Mouse (Mus musculus) embryonic facial prominence, embryonic 12.5 days (tissue): ENCODE results near the gene Plekha7. TPM values are rescaled to one million over a fixed set of nuclear protein-coding genes. Genes with fewer than 3 reads are reported as not detected.

Experiments
- ATAC-seq: fragments of 200-750 bp; cut with Nextera tagmentation; 2 replicates; pipeline ENCODE4 v1.8.0; 2017; ENCODE audit not compliant: insufficient number of reproducible peaks, insufficient read depth, low FRiP score, low TSS enrichment
- H3K27ac ChIP-seq: fragments of 300-500 bp; sonication (generic); 2 replicates; pipeline ENCODE4 v1.5.1; 2016; ENCODE audit warnings: mild to moderate bottlenecking
- H3K27me3 ChIP-seq: fragments of 300-500 bp; sonication (generic); 2 replicates; pipeline ENCODE4 v1.6.1; 2016; ENCODE audit warnings: mild to moderate bottlenecking, moderate library complexity
- H3K36me3 ChIP-seq: fragments of 300-500 bp; sonication (generic); 2 replicates; pipeline ENCODE4 v1.6.1; 2016; ENCODE audit warnings: mild to moderate bottlenecking
- H3K4me1 ChIP-seq: fragments of 300-500 bp; sonication (generic); 2 replicates; pipeline ENCODE4 v1.6.1; 2016
- H3K4me2 ChIP-seq: fragments of 300-500 bp; sonication (generic); replicated peaks from 2 replicates; pipeline ENCODE4 v1.6.1; 2016; ENCODE audit warnings: mild to moderate bottlenecking, moderate library complexity
- H3K4me3 ChIP-seq: fragments of 300-500 bp; sonication (generic); 2 replicates; pipeline ENCODE4 v1.5.1; 2016; ENCODE audit warnings: mild to moderate bottlenecking
- H3K9ac ChIP-seq: fragments of 300-500 bp; sonication (generic); 2 replicates; pipeline ENCODE4 v1.6.1; 2016; ENCODE audit warnings: mild to moderate bottlenecking, moderate library complexity
- H3K9me3 ChIP-seq: fragments of 300-500 bp; sonication (generic); 2 replicates; pipeline ENCODE4 v1.6.1; 2016; ENCODE audit warnings: mild to moderate bottlenecking, moderate library complexity
- WGBS: fragments of 180-500 bp; shearing (Covaris S2); methylation state at CpG from one replicate; pipeline ENCODE4 v1.1.7; 2016; 5-methylcytosine and 5-hydroxymethylcytosine counted together
- polyA plus RNA-seq: library from polyadenylated mRNA; unstranded; fragments of >200 nt; fragmentation: Nextera tagmentation; extraction: Ambion mirVana; gene quantifications from 2 replicates; pipeline ENCODE4 v1.2.1, GENCODE M21; 2016

Plekha7 gene
- polyA plus RNA-seq, 1 experiment from 2014 or later: 9.3 TPM

DNA sequence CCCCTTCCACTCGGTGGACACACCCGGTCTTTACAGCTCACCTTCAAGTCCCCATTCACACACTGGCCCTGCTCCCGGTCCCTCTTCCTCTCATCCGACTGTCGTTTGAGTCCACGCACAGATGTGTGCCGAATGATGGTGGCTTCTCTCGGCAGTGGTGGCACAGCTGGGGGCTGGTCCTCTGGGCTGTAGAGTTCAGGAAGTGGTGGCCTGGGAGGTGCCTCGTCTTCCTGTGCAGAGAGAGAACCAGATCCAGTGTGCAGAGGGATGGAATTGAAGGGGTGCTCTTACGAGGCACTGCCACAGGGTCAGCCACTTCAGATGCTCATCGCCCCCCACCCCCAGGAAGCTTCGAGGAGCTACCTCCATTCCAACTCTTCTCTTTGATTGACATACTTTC, 171.0 kb downstream of the Plekha7 start:
- 78% methylated on average over 12 of the region's 12 CpGs for WGBS
- H3K36me3 ChIP-seq: no peaks in the 10 kb centered on the region
- H3K4me1 ChIP-seq: no peaks in the 10 kb centered on the region; the same call in 1 of the 2 replicates
- H3K9ac ChIP-seq: no peak overlapping the region
- H3K4me2 ChIP-seq: no peak overlapping the region
- no peaks in the 10 kb centered on the region for H3K27me3 ChIP-seq
- no peaks in the 10 kb centered on the region for H3K9me3 ChIP-seq
- ATAC-seq: no peak
- H3K27ac ChIP-seq: no peak overlapping the region
- no peak overlapping the region for H3K4me3 ChIP-seq

DNA sequence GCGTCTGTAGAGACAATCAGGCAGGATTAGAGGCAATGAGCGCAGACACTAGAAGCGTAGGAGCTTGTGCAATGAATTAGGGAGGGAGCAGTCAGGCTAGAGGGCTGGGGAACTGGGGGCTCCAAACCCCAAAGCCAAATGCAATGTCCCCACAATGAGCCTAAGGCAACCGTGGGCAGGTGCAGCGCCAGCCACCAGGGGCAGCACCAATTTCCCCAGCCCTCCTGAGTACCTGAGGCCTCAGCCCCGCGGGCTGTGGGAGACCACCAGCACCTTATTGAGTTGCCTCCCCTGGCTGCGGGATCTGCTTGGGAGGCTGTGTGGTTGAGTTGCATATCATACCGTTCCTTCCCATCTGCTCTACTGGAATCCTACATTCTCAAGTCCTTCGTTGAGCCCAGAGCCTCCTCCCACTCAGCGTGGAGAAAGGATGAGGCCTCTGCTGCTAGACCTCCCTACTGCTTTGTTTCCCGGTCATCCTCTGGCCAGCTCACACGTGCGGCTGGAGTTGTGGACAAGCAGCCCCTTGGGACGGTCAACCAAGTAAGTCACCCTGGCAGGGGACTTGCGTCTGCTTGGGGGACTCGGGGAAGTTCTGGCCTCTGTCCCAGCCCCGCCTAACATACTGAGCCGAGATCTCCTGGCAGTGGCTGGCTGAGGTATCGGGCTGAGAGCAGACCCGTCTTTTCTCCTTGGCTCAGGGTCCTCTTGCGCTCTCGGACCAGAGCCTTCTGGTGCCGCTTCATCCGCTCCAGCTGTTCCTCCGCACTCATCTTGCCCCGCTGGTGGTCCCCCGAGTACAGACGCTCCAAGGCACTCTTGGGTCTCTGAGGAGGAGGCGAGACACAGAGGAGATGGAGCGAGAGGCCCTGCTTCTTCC, 173.5 kb downstream of the Plekha7 start:
- ATAC-seq: no peak
- Histone ChIP-seq H3K4me1 (no peaks in the 10 kb centered on the region; the same call in 1 of the 2 replicates), H3K4me2 (no peak overlapping the region), H3K4me3 (no peak overlapping the region), H3K36me3 (no peaks in the 10 kb centered on the region), H3K27me3 (no peaks in the 10 kb centered on the region), H3K9me3 (no peaks in the 10 kb centered on the region), H3K27ac (no peak overlapping the region), H3K9ac (no peak overlapping the region)
- WGBS: 82% methylated on average over 31 of the region's 31 CpGs

DNA sequence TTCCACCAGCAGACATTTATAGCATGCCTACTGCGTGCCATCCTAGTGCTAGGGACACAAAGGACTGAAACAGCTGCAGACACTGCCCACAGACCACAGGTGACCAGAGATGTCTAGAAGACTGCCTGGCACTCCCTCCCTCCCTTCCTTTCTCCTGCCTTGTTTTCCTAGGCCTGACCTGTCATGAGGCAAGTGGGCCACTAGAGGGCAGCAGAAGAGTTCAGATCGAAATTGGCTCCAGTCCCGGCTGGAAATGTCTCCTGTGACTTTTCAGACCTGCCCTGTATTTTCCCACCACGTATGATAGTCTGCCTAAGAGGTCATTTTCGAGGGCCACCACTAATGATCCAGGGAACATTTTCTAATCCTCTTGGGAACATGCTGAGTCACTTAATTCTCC, 176.1 kb downstream of the Plekha7 start:
- H3K36me3 ChIP-seq: no peaks in the 10 kb centered on the region
- no peaks in the 10 kb centered on the region for H3K27me3 ChIP-seq
- H3K9ac ChIP-seq: no peak overlapping the region
- no peak overlapping the region for H3K4me3 ChIP-seq
- ATAC-seq: no peak
- no peaks in the 10 kb centered on the region for H3K9me3 ChIP-seq
- H3K4me1 ChIP-seq: no peaks in the 10 kb centered on the region; the same call in 1 of the 2 replicates
- H3K27ac ChIP-seq: no peak overlapping the region
- WGBS: 4% methylated on average over 5 of the region's 5 CpGs
- no peak overlapping the region for H3K4me2 ChIP-seq

DNA sequence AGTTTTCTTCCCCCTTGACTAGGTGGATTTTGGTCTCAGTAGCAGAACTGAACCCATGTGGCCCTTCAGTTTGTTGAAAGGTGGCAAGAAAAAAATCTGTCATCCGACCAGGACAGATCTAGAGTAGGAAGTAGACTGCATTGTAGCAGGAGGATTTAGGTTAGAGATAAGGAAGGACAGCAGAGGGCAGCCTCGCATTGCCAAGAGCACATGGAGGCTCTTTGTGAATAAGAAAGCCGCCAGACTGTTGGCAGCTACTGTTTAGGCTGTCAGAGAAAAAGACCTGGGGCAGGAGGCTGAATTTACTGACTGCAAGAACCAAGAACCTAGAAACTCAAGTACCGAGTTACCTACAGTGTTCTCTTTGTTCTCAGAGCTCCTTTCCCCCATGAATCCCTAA, 176.8 kb downstream of the Plekha7 start:
- ATAC-seq: no peak
- H3K27me3 ChIP-seq: no peaks in the 10 kb centered on the region
- H3K4me2 ChIP-seq: no peak overlapping the region
- no peak overlapping the region for H3K4me3 ChIP-seq
- no peaks in the 10 kb centered on the region for H3K36me3 ChIP-seq
- 20% methylated on average over 4 of the region's 4 CpGs for WGBS
- H3K9ac ChIP-seq: no peak overlapping the region
- no peaks in the 10 kb centered on the region; the same call in 1 of the 2 replicates for H3K4me1 ChIP-seq
- no peaks in the 10 kb centered on the region for H3K9me3 ChIP-seq
- H3K27ac ChIP-seq: no peak overlapping the region

DNA sequence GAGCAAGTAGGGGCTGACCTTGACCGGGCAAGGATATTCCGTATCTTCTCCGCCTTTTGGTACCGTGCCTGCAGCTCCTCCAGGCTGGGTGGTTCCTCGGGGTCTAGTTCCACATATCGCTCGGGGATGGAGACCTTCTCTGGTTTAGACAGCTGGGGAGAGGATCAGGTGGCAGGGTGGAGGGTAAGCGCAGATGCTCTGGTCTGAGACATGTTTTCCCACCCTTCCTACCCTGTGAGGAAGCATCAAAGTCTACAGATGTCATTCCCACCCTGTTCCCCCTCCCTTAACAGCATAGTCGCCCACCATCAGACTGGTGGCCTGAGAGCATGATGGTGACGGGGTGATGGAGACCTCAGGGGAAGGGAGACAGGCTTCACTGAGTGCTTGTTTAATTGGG, 178.8 kb downstream of the Plekha7 start:
- no peak overlapping the region for H3K4me2 ChIP-seq
- H3K27me3 ChIP-seq: no peaks in the 10 kb centered on the region
- 82% methylated on average over 10 of the region's 10 CpGs for WGBS
- no peaks in the 10 kb centered on the region; the same call in 1 of the 2 replicates for H3K4me1 ChIP-seq
- no peak overlapping the region for H3K27ac ChIP-seq
- no peak for ATAC-seq
- no peak overlapping the region for H3K9ac ChIP-seq
- H3K4me3 ChIP-seq: no peak overlapping the region
- H3K9me3 ChIP-seq: no peaks in the 10 kb centered on the region
- no peaks in the 10 kb centered on the region for H3K36me3 ChIP-seq

- Histone ChIP-seq H3K4me2 (no peak overlapping the region), H3K9ac (no peak overlapping the region), H3K36me3 (no peaks in the 10 kb centered on the region), H3K27me3 (no peaks in the 10 kb centered on the region), H3K27ac (no peak overlapping the region), H3K4me3 (no peak overlapping the region), H3K9me3 (no peaks in the 10 kb centered on the region), H3K4me1 (peaks cover 6% of the 10 kb centered on the region; the same call in 1 of the 2 replicates)
- ATAC-seq: no peak
- WGBS: 90% methylated on average over 8 of the region's 8 CpGs
Measured at GRCm38 (mm10) chr7:116128286-116128685, 179.9 kb downstream of the Plekha7 start.

DNA sequence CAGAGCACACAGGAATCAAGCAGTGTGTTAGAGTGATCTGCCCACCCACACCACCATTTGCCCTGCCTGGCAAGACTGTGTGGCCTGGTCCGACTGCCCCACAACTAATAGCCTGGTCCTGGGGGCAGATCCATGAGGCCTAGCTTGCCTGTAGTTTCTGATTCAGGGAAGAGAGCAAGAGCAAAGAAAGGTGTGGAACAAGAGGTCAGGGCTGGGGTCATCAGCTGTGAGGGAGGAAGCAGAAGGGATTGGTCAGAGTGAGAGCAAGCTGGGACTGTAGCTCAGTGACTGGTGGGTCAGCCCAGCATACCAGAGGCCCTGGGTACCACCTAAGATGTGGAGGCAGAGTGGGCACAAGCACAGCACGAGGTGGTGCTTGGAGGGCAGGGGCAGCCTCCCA, 181.1 kb downstream of the Plekha7 start:
- Histone ChIP-seq H3K4me1 (peaks cover 10% of the 10 kb centered on the region; the same call in 1 of the 2 replicates), H3K4me3 (no peak overlapping the region), H3K27me3 (no peaks in the 10 kb centered on the region), H3K36me3 (no peaks in the 10 kb centered on the region), H3K27ac (no peak overlapping the region), H3K9ac (no peak overlapping the region), H3K9me3 (no peaks in the 10 kb centered on the region), H3K4me2 (no peak overlapping the region)
- WGBS: 79% methylated on average over 2 of the region's 2 CpGs
- ATAC-seq: no peak

DNA sequence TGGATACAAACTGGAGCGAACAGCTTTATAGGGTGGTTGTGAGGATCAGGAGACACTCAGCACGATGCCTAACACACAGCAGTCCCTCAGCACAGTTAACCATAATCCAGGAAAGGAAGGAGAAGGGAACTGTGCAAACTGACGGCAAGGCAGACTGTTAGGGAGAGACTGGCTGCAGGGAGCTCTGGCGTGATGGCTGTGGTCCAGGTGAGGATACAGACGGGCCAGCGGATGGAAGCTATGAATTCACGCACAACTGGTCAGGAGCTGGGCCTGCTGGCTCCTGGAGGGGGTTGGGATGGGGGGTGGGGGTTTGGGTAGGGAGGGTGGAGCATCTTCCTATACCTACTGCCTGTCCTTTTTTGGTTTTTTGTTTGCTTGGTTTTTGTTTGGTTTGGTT, 182.5 kb downstream of the Plekha7 start:
- Histone ChIP-seq H3K9me3 (no peaks in the 10 kb centered on the region), H3K27ac (no peak overlapping the region), H3K27me3 (no peaks in the 10 kb centered on the region), H3K9ac (no peak overlapping the region), H3K4me2 (no peak overlapping the region), H3K4me1 (peaks cover 10% of the 10 kb centered on the region; the same call in 1 of the 2 replicates), H3K4me3 (no peak overlapping the region), H3K36me3 (no peaks in the 10 kb centered on the region)
- WGBS: 74% methylated on average over 7 of the region's 7 CpGs
- ATAC-seq: no peak

DNA sequence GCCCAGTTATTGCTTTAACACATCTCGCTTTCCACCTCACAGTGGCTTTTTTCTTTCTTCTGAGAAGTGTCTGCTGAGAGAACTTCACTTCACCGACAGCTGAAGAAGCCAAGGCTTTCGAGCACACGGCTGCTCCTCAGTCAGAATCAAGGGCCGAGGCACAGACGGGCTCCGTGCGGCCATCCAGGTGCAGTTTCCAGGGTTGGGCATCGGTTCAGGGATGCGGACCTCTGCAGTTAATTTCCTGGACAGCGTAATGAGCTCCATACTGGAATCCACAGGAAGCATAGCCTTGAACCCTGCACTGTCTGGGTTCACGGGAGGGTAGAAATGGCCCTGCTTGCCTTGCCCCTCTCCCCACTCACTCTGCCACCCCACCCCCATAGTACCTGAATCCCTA, 184.1 kb downstream of the Plekha7 start:
- no peak for ATAC-seq
- H3K36me3 ChIP-seq: no peaks in the 10 kb centered on the region
- no peak overlapping the region for H3K27ac ChIP-seq
- H3K4me1 ChIP-seq: peaks cover 10% of the 10 kb centered on the region; the same call in 1 of the 2 replicates
- H3K27me3 ChIP-seq: no peaks in the 10 kb centered on the region
- no peak overlapping the region for H3K4me2 ChIP-seq
- H3K4me3 ChIP-seq: no peak overlapping the region
- no peak overlapping the region for H3K9ac ChIP-seq
- WGBS: 58% methylated on average over 12 of the region's 12 CpGs
- no peaks in the 10 kb centered on the region for H3K9me3 ChIP-seq

DNA sequence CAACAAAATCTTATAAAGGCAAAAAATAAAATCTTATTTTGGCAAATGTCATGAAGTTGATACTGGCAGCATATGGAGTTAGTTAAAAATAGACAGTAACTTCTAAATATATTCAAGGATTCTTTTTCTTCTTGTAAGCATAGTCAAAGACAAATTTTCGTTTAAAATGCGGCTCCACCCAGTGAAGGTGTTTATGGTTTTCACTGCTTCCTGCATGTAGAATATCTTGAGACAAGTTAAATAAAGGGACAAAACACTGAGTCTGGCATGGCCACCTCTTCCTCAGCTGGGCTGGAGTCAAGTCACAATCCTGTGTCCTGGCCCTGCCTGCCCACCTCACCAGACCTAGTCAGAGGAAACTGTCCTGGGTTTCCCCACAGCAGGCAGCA, 184.6 kb downstream of the Plekha7 start:
- no peak for ATAC-seq
- Histone ChIP-seq H3K4me1 (peaks cover 10% of the 10 kb centered on the region; the same call in 1 of the 2 replicates), H3K4me2 (no peak overlapping the region), H3K4me3 (no peak overlapping the region), H3K9me3 (no peaks in the 10 kb centered on the region), H3K27me3 (no peaks in the 10 kb centered on the region), H3K36me3 (no peaks in the 10 kb centered on the region), H3K27ac (no peak overlapping the region), H3K9ac (no peak overlapping the region)
- 76% methylated on average over 2 of the region's 2 CpGs for WGBS

GRCm38 (mm10) chr7:116122981-116123596, 185.1 kb downstream of the Plekha7 start:
- Histone ChIP-seq H3K27me3 (no peaks in the 10 kb centered on the region), H3K4me2 (no peak overlapping the region), H3K9me3 (no peaks in the 10 kb centered on the region), H3K4me3 (no peak overlapping the region), H3K36me3 (no peaks in the 10 kb centered on the region), H3K27ac (no peak overlapping the region), H3K9ac (no peak overlapping the region), H3K4me1 (peaks cover 10% of the 10 kb centered on the region; the same call in 1 of the 2 replicates)
- no peak for ATAC-seq
- WGBS: 40% methylated on average over 13 of the region's 13 CpGs

DNA sequence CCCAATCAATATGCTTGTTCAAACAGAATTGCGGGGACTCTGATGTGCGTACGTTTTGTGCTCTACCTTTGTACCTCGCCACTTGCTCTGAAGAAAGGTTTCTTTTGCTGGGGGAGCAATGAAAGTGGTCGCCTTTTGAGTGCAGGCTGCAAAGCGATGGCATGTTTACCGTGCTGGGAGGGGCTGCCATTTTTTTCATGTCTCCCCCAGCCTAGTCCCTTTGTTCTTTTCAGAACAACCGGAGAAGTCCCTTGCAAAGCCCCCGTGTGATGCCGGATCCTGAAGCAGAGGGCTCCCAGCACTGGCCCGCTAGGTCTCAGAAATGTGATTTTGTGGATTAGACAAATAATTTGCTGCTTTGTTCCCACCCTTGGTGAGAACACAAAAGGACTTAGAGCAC, 187.0 kb downstream of the Plekha7 start:
- ATAC-seq: no peak
- Histone ChIP-seq H3K27ac (no peak overlapping the region), H3K4me1 (peaks cover 10% of the 10 kb centered on the region; the same call in 1 of the 2 replicates), H3K9me3 (no peaks in the 10 kb centered on the region), H3K4me2 (no peak overlapping the region), H3K27me3 (no peaks in the 10 kb centered on the region), H3K9ac (no peak overlapping the region), H3K4me3 (no peak overlapping the region), H3K36me3 (no peaks in the 10 kb centered on the region)
- 69% methylated on average over 11 of the region's 11 CpGs for WGBS
